Mouse (Mus musculus): ENCODE results near the gene Sertm1. TPM values are rescaled to one million over a fixed set of nuclear protein-coding genes. Genes with fewer than 3 reads are reported as not detected.

Sertm1 gene
- polyA plus RNA-seq, 1 experiment from 2014 or later: 0.29 TPM

DNA sequence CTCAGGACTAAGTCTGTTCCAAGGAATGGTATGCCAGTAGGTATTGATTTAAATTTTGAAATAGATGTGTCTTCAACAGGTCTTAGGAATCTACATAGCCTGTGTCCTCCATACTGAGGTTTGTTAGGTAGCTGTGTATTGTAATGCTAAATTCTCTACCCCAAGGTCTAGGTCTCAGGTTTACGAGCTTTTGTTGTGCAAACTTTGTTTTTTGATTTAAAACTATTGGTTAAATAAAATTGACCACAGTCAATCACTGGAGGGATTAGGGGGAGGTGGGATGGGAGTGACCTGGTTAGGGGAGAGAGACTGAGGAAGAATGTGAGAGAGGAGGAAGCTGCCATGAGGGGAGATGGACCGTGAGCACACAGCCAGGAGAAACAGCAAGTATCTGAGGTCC, 29.2 kb downstream of the Sertm1 start:
- WGBS: 88% methylated on average over 2 of the region's 2 CpGs
- Histone ChIP-seq H3K4me1 (no peaks in the 10 kb centered on the region), H3K4me3 (no peak overlapping the region), H3K4me2 (replicated peaks) (no peak overlapping the region), H3K9me3 (no peaks in the 10 kb centered on the region), H3K27me3 (no peaks in the 10 kb centered on the region), H3K9ac (no peak overlapping the region), H3K27ac (no peak overlapping the region), H3K36me3 (no peaks in the 10 kb centered on the region)
- ATAC-seq (ENCODE audit: insufficient number of reproducible peaks, insufficient read depth, low FRiP score, low TSS enrichment): no peak

Other genes starting within 250 kb of the Sertm1 start
- 139 and 142 TPM in 2 replicates for gene Supt20, start 223.1 kb downstream of the Sertm1 start, polyA plus RNA-seq (2016; fragmentation: Nextera tagmentation; extraction: Ambion mirVana)
- gene Gm21958, start 201.5 kb downstream of the Sertm1 start, polyA plus RNA-seq (2016; fragmentation: Nextera tagmentation; extraction: Ambion mirVana): 1.5 and 2.1 TPM in 2 replicates
- 140 and 146 TPM in 2 replicates for gene Exosc8, start 180.5 kb downstream of the Sertm1 start, polyA plus RNA-seq (2016; fragmentation: Nextera tagmentation; extraction: Ambion mirVana)
- 44.6 and 45.1 TPM in 2 replicates for gene Alg5, start 180.3 kb downstream of the Sertm1 start, polyA plus RNA-seq (2016; fragmentation: Nextera tagmentation; extraction: Ambion mirVana)
- gene Smad9, start 160.3 kb downstream of the Sertm1 start, polyA plus RNA-seq (2016; fragmentation: Nextera tagmentation; extraction: Ambion mirVana): 1.2 and 1.5 TPM in 2 replicates
- 67.3 and 72.4 TPM in 2 replicates for gene Rfxap, start 108.1 kb downstream of the Sertm1 start, polyA plus RNA-seq (2016; fragmentation: Nextera tagmentation; extraction: Ambion mirVana)
- gene Ccna1, start 139.6 kb upstream of the Sertm1 start, polyA plus RNA-seq (2016; fragmentation: Nextera tagmentation; extraction: Ambion mirVana): 2.8 and 3.1 TPM in 2 replicates
- gene Spg20, start 196.2 kb upstream of the Sertm1 start, polyA plus RNA-seq (2016; fragmentation: Nextera tagmentation; extraction: Ambion mirVana): 82.4 and 86.5 TPM in 2 replicates
- gene Ccdc169, start 221.5 kb upstream of the Sertm1 start, polyA plus RNA-seq (2016; fragmentation: Nextera tagmentation; extraction: Ambion mirVana): 0.08 and 0.10 TPM in 2 replicates